Mouse (Mus musculus): ENCODE measurements around the gene Mipep.

GRCm38 (mm10) chr14:60839654-60840053, 55.3 kb downstream of the Mipep start:
- TF ChIP-seq ZNF384 (IDR thresholded peaks at IDR 0.05; ENCODE audit: low read depth, low read length) (no peak), MAFK (IDR thresholded peaks at IDR 0.05; ENCODE audit: insufficient read depth, low read depth, low read length) (no peak)
